Mouse (Mus musculus) small intestine, adult 2 months (tissue): Measurements from ENCODE around the gene Rfx3. TPM values are rescaled to one million over a fixed set of nuclear protein-coding genes. Genes with fewer than 3 reads are reported as not detected.

Source experiments
- H3K27ac ChIP-seq: fragments of 200-500 bp; 2 replicates; pipeline ENCODE4 v1.5.1; 2012; ENCODE audit warnings: low read depth, low read length, control low read depth, inconsistent platforms; ENCODE audit not compliant: insufficient read depth
- H3K27me3 ChIP-seq: fragments of 200-500 bp; 2 replicates; pipeline ENCODE4 v1.6.1; 2012; ENCODE audit warnings: mild to moderate bottlenecking, moderate library complexity, low read length, inconsistent platforms; ENCODE audit not compliant: control insufficient read depth, insufficient read depth
- H3K36me3 ChIP-seq: fragments of 200-500 bp; 2 replicates; pipeline ENCODE4 v1.6.1; 2012; ENCODE audit warnings: mild to moderate bottlenecking, low read length, control low read depth, inconsistent platforms; ENCODE audit not compliant: control insufficient read depth, insufficient read depth
- H3K4me1 ChIP-seq: fragments of 200-500 bp; 2 replicates; pipeline ENCODE4 v1.6.1; 2012; ENCODE audit warnings: low read length, inconsistent platforms, mixed read lengths; ENCODE audit not compliant: control insufficient read depth, insufficient read depth, insufficient read length
- H3K4me3 ChIP-seq: fragments of 200-500 bp; 2 replicates; pipeline ENCODE4 v1.5.1; 2012; ENCODE audit warnings: low read depth, mild to moderate bottlenecking, control low read depth, inconsistent platforms, low read length, moderate library complexity
- CTCF ChIP-seq: fragments of 200-500 bp; IDR thresholded peaks from 2 replicates; pipeline ENCODE4 v1.5.1; 2012; ENCODE audit warnings: low read depth, mild to moderate bottlenecking, control low read depth, inconsistent platforms, low read length, moderate library complexity, mixed read lengths; ENCODE audit not compliant: insufficient replicate concordance, insufficient read length; ENCODE audit errors: extremely low read depth
- POLR2A ChIP-seq: fragments of 200-500 bp; IDR thresholded peaks from 2 replicates; pipeline ENCODE4 v1.6.1; 2012; ENCODE audit warnings: low read depth, mild to moderate bottlenecking, control low read depth, inconsistent platforms, low read length, moderate library complexity
- WGBS: fragments of 180-500 bp; shearing (Covaris S2); methylation state at CpG from one replicate; pipeline ENCODE4 v1.1.7; 2018; 5-methylcytosine and 5-hydroxymethylcytosine counted together
- polyA plus RNA-seq: library from polyadenylated mRNA; depleted of rRNA; stranded (reverse); fragments of >200 nt; gene quantifications from 2 replicates; pipeline ENCODE4 v1.2.3, GENCODE M21; 2012

The Rfx3 gene
- polyA plus RNA-seq, 1 experiment, result 0.99 TPM

DNA sequence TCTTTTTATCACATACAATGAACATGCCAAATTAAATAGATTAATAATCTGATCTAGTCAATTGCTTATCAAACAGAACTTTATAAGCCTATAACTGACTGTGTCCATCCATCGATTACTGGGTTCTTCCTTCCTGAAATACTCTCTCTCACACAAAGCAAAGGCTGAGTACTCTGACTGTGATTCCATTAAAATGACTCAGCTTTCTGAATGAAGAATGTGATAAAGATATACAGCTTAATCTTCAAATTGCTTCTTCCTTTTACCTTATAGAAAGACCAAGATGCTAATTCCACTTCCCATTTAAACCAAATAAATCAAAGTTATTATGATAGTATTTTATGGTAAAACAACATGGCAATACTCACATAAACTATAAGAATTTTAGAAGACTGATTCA lies 105.8 kb downstream of the Rfx3 start:
- Histone ChIP-seq H3K36me3 (no peaks in the 10 kb centered on the region), H3K4me3 (no peak overlapping the region), H3K27ac (no peak overlapping the region), H3K4me1 (peaks cover 12% of the 10 kb centered on the region; the same call in 1 of the 2 replicates), H3K27me3 (no peaks in the 10 kb centered on the region)
- 23% methylated on average over 1 of the region's 1 CpGs for WGBS
- TF ChIP-seq POLR2A, result no peak
- no peak for TF ChIP-seq CTCF

DNA sequence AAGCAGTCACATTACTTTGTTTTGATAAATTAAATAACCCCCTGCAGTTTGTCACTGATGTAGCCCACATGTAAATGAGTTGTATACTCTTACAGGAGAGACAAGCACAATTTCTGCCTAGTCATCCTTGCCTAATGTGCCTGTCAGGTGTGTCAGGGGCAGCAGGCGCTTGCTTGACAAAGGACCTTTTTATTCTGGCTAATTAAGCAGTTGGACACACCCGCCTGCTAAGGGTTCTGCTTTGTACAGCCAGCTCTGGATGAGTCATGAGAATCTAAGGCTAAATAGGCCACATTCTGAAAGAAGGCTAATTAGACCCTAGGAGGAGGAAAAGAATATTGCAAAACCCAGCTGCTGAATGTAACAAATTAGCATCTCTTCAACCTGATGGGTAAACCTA lies 106.3 kb downstream of the Rfx3 start:
- no peaks in the 10 kb centered on the region for H3K36me3 ChIP-seq
- no peak overlapping the region for H3K4me3 ChIP-seq
- 14% methylated on average over 2 of the region's 2 CpGs for WGBS
- TF ChIP-seq POLR2A (no peak), CTCF (no peak)
- peaks cover 12% of the 10 kb centered on the region; the same call in 1 of the 2 replicates for H3K4me1 ChIP-seq
- H3K27ac ChIP-seq, result no peak overlapping the region
- H3K27me3 ChIP-seq, result no peaks in the 10 kb centered on the region

DNA sequence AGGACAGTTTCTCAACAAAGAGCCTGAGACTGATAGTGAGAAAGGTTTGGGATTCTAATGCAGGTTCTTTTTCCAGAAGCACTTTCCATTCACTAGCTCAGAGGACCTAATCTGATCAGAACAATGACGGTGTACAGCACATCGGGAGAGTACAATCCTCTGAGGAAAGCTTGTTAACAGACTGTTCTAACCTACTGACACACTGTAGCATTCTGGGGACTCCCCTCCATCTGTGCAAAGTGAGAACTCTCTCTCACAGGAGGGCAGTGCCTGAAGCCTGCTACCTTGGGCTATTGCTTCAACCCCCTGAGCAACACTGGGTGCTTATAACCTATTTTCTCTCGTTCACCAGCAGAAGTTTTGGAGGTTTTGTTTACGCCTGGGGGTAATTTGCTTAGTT lies 106.8 kb downstream of the Rfx3 start:
- TF ChIP-seq CTCF, result no peak
- TF ChIP-seq POLR2A, result no peak
- WGBS, result 35% methylated on average over 4 of the region's 4 CpGs
- no peaks in the 10 kb centered on the region for H3K27me3 ChIP-seq

DNA sequence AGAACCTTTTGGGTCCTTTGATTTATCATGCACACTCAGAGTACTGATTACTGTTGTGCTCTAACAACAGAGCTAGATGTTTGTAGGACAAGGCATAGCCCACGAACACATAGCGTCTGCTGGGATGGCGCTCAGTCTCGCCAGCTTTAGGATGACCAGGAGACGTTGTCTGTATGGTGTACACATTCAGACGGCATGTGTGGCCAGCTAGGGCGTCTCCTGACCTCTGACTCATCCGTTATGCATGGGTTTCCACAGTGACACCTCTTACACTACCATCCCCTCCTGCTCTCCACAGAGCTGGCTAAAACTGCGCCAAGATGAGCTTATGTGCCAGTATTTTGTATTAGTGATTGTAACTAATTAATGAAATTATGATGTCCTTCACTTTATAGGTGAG lies 108.4 kb downstream of the Rfx3 start:
- WGBS, result 68% methylated on average over 9 of the region's 9 CpGs
- H3K27me3 ChIP-seq, result no peaks in the 10 kb centered on the region
- TF ChIP-seq CTCF, result no peak
- TF ChIP-seq POLR2A, result no peak
- H3K4me1 ChIP-seq, result peaks cover 12% of the 10 kb centered on the region; the same call in 1 of the 2 replicates
- H3K27ac ChIP-seq, result no peak overlapping the region
- no peak overlapping the region for H3K4me3 ChIP-seq
- H3K36me3 ChIP-seq, result no peaks in the 10 kb centered on the region

More for the DNA sequence above, 106.8 kb downstream of the Rfx3 start:
- Histone ChIP-seq H3K4me3 (no peak overlapping the region), H3K4me1 (peaks cover 12% of the 10 kb centered on the region; the same call in 1 of the 2 replicates), H3K27ac (peak overlapping the region; percentile 51), H3K36me3 (no peaks in the 10 kb centered on the region)

DNA sequence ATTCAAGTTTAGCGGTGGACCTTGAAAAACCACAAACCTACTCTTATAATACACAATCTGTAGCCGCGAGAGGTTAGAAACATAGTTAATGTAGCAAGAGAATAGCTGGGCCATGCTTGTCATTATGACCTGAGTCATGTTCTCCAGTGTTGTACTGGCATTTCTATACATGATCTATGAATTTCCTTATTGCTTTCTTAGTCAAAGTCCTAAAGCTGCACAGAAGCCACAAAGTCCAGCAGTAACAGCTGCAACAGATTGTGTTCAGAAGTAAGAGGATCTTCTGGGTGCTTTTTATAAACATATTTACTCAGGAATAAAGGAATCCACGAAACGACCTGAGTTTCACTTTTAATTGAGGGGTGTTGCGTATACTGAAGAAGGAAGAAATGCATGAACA lies 109.3 kb downstream of the Rfx3 start:
- Histone ChIP-seq H3K27ac (peak overlapping the region; percentile 81), H3K36me3 (no peaks in the 10 kb centered on the region), H3K4me3 (no peak overlapping the region), H3K4me1 (peaks cover 12% of the 10 kb centered on the region; the same call in 1 of the 2 replicates), H3K27me3 (no peaks in the 10 kb centered on the region)
- 26% methylated on average over 6 of the region's 6 CpGs for WGBS
- no peak for TF ChIP-seq POLR2A
- no peak for TF ChIP-seq CTCF

DNA sequence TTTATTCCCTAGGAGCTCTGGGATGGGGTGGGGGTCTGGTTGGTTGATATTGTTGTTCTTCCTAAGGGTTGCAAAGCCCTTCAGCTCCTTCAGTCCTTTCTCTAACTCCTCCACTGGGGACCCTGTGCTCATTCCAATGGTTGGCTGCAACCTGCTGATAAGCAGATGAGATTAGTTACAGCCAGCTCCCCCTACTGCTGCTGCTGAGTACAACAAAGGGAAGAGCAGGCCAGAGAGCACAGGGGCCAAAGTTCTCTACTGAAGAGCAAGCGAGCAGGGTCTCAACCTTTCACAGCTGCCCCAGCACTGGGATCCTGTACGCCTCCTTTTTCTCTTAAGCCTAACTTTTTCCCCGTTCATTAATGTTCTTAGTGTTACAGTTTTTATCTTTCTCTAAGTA lies 126.4 kb downstream of the Rfx3 start:
- 80% methylated on average over 3 of the region's 3 CpGs for WGBS
- Histone ChIP-seq H3K36me3 (no peaks in the 10 kb centered on the region), H3K4me1 (no peaks in the 10 kb centered on the region), H3K27ac (no peak overlapping the region), H3K27me3 (no peaks in the 10 kb centered on the region), H3K4me3 (no peak overlapping the region)
- TF ChIP-seq POLR2A (no peak), CTCF (peak; percentile 20; the same call in 1 of the 2 replicates)

DNA sequence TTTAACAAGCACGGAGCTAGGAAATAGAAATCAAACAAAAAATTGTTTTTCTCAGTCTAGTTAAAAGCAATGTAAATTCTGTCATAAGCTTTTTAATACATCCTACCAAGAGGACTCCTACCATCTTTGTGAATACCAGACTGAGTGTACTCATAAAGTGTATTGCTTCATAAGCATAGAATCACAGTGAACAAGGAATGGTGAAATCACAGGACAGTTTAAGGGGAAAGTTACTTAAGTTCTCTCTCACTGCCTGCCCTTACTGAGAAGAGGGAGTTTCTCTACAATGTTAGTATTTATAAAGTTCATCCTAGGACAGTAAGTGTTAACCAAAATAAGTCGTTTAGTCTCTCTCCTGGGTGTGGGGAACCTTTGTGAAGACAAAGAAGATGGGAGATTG lies 133.5 kb downstream of the Rfx3 start:
- no peaks in the 10 kb centered on the region for H3K4me1 ChIP-seq
- H3K4me3 ChIP-seq, result no peak overlapping the region
- WGBS, result 75% methylated on average over 2 of the region's 2 CpGs
- no peak overlapping the region for H3K27ac ChIP-seq
- H3K36me3 ChIP-seq, result no peaks in the 10 kb centered on the region
- TF ChIP-seq POLR2A (no peak), CTCF (no peak)
- no peaks in the 10 kb centered on the region for H3K27me3 ChIP-seq
